ENCODE assay signal across 27 mouse cellular contexts in the genomic region with DNA sequence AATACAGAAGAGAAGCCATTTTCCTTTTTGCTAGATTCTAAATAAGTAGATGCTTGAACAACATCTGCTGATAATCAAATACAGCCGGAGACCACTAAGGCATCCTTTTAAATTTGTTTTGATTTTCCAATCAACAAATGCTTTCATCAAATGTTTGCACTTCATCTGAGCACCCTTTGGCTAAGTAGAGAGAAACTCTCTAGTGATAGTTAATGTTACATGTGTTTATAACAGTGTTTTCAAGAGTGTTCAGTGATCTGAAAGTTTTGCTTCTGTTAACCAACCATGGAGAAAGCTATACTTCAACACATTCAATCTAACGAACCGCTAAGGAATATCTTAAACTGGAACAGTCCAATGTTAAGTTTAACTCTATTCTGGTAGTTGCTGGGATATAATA.
DNase-seq lines count a peak whose midpoint lies in the region; ATAC-seq and TF ChIP-seq lines count a peak whose summit lies in the region.
"Had no signal": no experiment of that assay in that cellular context is flagged by ENCODE, and none has a peak within 500 bp of the region (broad histone marks: within the 10 kb centered on the region; RNA-seq: fewer than 3 reads in every experiment).

No protein-coding gene starts in this region.

- H3K4me2 ChIP-seq in embryonic facial prominence, embryonic 11.5 days (ENCODE audit: low read depth, low read length) = no peak overlapping the region
- H3K4me2 ChIP-seq in lung, embryonic 15.5 days = no peak overlapping the region
- no peak overlapping the region for H3K4me2 ChIP-seq in lung, postnatal 0 days (replicated peaks; ENCODE audit: low read depth, low read length)
- H3K4me2 ChIP-seq: embryonic facial prominence, embryonic 12.5 days; embryonic facial prominence, embryonic 15.5 days; forebrain, embryonic 12.5 days had no signal

- no peak overlapping the region for H3K9ac ChIP-seq in embryonic facial prominence, embryonic 11.5 days (replicated peaks; ENCODE audit: low read length)
- no peak overlapping the region for H3K9ac ChIP-seq in lung, embryonic 15.5 days
- H3K9ac ChIP-seq in lung, postnatal 0 days (replicated peaks; ENCODE audit: low read depth) = no peak overlapping the region
- H3K9ac ChIP-seq: embryonic facial prominence, embryonic 12.5 days; embryonic facial prominence, embryonic 15.5 days; forebrain, embryonic 12.5 days had no signal

- H3K9me3 ChIP-seq in embryonic facial prominence, embryonic 11.5 days (replicated peaks; ENCODE audit: control insufficient read depth, low read length) = no peaks in the 10 kb centered on the region
- no peaks in the 10 kb centered on the region for H3K9me3 ChIP-seq in embryonic facial prominence, embryonic 10.5 days
- no peaks in the 10 kb centered on the region for H3K9me3 ChIP-seq in lung, embryonic 15.5 days
- H3K9me3 ChIP-seq in lung, postnatal 0 days (ENCODE audit: low read length) = no peaks in the 10 kb centered on the region
- H3K9me3 ChIP-seq: embryonic facial prominence, embryonic 12.5 days; embryonic facial prominence, embryonic 15.5 days; forebrain, embryonic 10.5 days; forebrain, embryonic 12.5 days; G1E had no signal

- peak; percentile 34 for DNase-seq in embryonic facial prominence, embryonic 11.5 days (ENCODE audit: low spot score)
- DNase-seq in embryonic facial prominence, embryonic 10.5 days (ENCODE audit: low spot score) = no peak
- DNase-seq in lung, postnatal 4 days = no peak
- DNase-seq in lung, postnatal 0 days (ENCODE audit: low spot score) = peak; percentile 14
- no peak for DNase-seq in lung, adult 18-20 months
- DNase-seq: adrenal gland, adult 8-10 months; adrenal gland, postnatal 14 days; adrenal gland, postnatal 36 days; B cell, adult 2 months; cerebellum, adult 11-12 months; cerebellum, adult 2 months; cerebellum, adult 9-10 months; cerebellum, postnatal 10 days; cerebellum, postnatal 25 days had no signal

- H3K4me1 ChIP-seq in embryonic facial prominence, embryonic 11.5 days (ENCODE audit: control insufficient read depth, insufficient read depth, low read length) = no peaks in the 10 kb centered on the region
- H3K4me1 ChIP-seq in embryonic facial prominence, embryonic 10.5 days = no peaks in the 10 kb centered on the region
- no peaks in the 10 kb centered on the region for H3K4me1 ChIP-seq in lung, embryonic 15.5 days
- H3K4me1 ChIP-seq in lung, postnatal 0 days (ENCODE audit: insufficient read depth, low read depth, low read length) = no peaks in the 10 kb centered on the region
- H3K4me1 ChIP-seq: embryonic facial prominence, embryonic 12.5 days; embryonic facial prominence, embryonic 15.5 days; forebrain, embryonic 10.5 days; forebrain, embryonic 12.5 days had no signal

- no peaks in the 10 kb centered on the region for H3K27me3 ChIP-seq in embryonic facial prominence, embryonic 11.5 days (ENCODE audit: control insufficient read depth, insufficient read depth, low read length)
- no peaks in the 10 kb centered on the region for H3K27me3 ChIP-seq in embryonic facial prominence, embryonic 10.5 days (replicated peaks; ENCODE audit: low read depth, poor library complexity, severe bottlenecking)
- no peaks in the 10 kb centered on the region for H3K27me3 ChIP-seq in lung, embryonic 15.5 days
- H3K27me3 ChIP-seq in lung, postnatal 0 days (replicated peaks; ENCODE audit: insufficient read depth, low read length) = no peaks in the 10 kb centered on the region
- H3K27me3 ChIP-seq: CH12.LX; embryonic facial prominence, embryonic 12.5 days; embryonic facial prominence, embryonic 15.5 days; forebrain, embryonic 12.5 days; Patski had no signal

- no peak for ATAC-seq in embryonic facial prominence, embryonic 11.5 days (replicated peaks; ENCODE audit: insufficient number of reproducible peaks, low FRiP score, low TSS enrichment, low read depth)
- peak; percentile 59; the same call in 1 of the 2 replicates for ATAC-seq in lung, embryonic 15.5 days (ENCODE audit: borderline replicate concordance, extremely low read depth, low FRiP score, low TSS enrichment)
- ATAC-seq in lung, postnatal 0 days = no peak
- ATAC-seq: activated CD4-positive, CD25-positive, alpha-beta regulatory T cell, adult 4 months; CD4-positive, CD25-positive, alpha-beta regulatory T cell, adult 4 months; forebrain, embryonic 14.5 days; forebrain, embryonic 16.5 days; Patski had no signal

- TF ChIP-seq CTCF in lung, postnatal 0 days (IDR thresholded peaks at IDR 0.05) = no peak

- no peak overlapping the region for H3K27ac ChIP-seq in embryonic facial prominence, embryonic 11.5 days (replicated peaks; ENCODE audit: low read depth, low read length)
- H3K27ac ChIP-seq in embryonic facial prominence, embryonic 10.5 days (replicated peaks) = no peak overlapping the region
- no peak overlapping the region for H3K27ac ChIP-seq in lung, embryonic 15.5 days
- no peak overlapping the region for H3K27ac ChIP-seq in lung, postnatal 0 days (ENCODE audit: low read length)
- H3K27ac ChIP-seq: embryonic facial prominence, embryonic 12.5 days; embryonic facial prominence, embryonic 15.5 days; forebrain, embryonic 10.5 days; forebrain, embryonic 12.5 days had no signal

- H3K36me3 ChIP-seq in embryonic facial prominence, embryonic 11.5 days (replicated peaks; ENCODE audit: control insufficient read depth, insufficient read depth, low read depth, low read length) = no peaks in the 10 kb centered on the region
- H3K36me3 ChIP-seq in embryonic facial prominence, embryonic 10.5 days (replicated peaks) = no peaks in the 10 kb centered on the region
- no peaks in the 10 kb centered on the region for H3K36me3 ChIP-seq in lung, embryonic 15.5 days
- H3K36me3 ChIP-seq in lung, postnatal 0 days (ENCODE audit: insufficient read depth, low read length) = no peaks in the 10 kb centered on the region
- H3K36me3 ChIP-seq: embryonic facial prominence, embryonic 12.5 days; embryonic facial prominence, embryonic 15.5 days; forebrain, embryonic 10.5 days; forebrain, embryonic 12.5 days; G1E had no signal

- H3K4me3 ChIP-seq in embryonic facial prominence, embryonic 11.5 days (ENCODE audit: low read depth, low read length) = no peak overlapping the region
- H3K4me3 ChIP-seq in embryonic facial prominence, embryonic 10.5 days = no peak overlapping the region
- H3K4me3 ChIP-seq in lung, embryonic 15.5 days = no peak overlapping the region
- H3K4me3 ChIP-seq in lung, postnatal 0 days (ENCODE audit: low read depth, low read length) = no peak overlapping the region
- H3K4me3 ChIP-seq: embryonic facial prominence, embryonic 12.5 days; embryonic facial prominence, embryonic 15.5 days; erythroblast, embryonic 14.5 days; forebrain, embryonic 10.5 days; forebrain, embryonic 12.5 days had no signal

- 60% methylated on average over 3 of the region's 3 CpGs for WGBS in embryonic facial prominence, embryonic 11.5 days
- 76% methylated on average over 3 of the region's 3 CpGs for WGBS in embryonic facial prominence, embryonic 10.5 days
- 40% methylated on average over 3 of the region's 3 CpGs for WGBS in lung, embryonic 15.5 days
- WGBS in lung, postnatal 0 days = 63% methylated on average over 3 of the region's 3 CpGs

- no peak for TF ChIP-seq EP300 in lung, postnatal 0 days (IDR thresholded peaks at IDR 0.05)

Comparison
In these comparisons a context has a peak if more than half of its experiments do, and no peak if none do; other contexts are left out.
1. DNase-seq: peak in embryonic facial prominence, embryonic 11.5 days (single experiment) and lung, postnatal 0 days (single experiment); none in embryonic facial prominence, embryonic 10.5 days (single experiment), lung, postnatal 4 days (0 of 2) and lung, adult 18-20 months (0 of 2).